Mouse (Mus musculus): ENCODE measurements around the gene Lrrc1. TPM values are rescaled to one million over a fixed set of nuclear protein-coding genes. Genes with fewer than 3 reads are reported as not detected.

Lrrc1 gene
- total and polyA plus RNA-seq, 3 experiments, result 13.3 to 21.5 (median 13.8) TPM

DNA sequence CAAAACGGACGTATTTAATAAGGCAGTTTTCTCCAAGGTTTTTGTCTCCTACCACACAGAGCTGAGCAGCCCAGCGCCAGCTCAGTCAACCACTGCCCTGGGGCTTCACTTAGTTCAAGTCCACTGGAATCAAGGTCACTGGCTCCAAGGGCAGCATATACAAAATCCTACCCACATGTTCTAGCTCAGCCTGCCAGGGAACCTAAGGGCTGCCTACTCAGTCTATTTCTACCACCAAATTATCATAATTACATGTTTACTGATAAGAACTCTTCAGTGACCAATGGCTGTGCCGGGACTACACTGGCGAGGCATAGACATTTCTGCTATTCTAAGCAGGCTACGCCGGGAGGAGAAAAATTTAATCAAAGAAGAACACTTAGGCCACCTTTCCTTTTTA, 80.8 kb downstream of the Lrrc1 start:
- peaks cover 2% of the 10 kb centered on the region; the same call in 1 of the 2 replicates for H3K4me1 ChIP-seq (ENCODE audit: control insufficient read depth, insufficient read depth, low read length)

GRCm38 (mm10) chr9:77463195-77463594, 81.5 kb downstream of the Lrrc1 start:
- peak overlapping the region; percentile 79 for H3K27ac ChIP-seq
- peaks cover 2% of the 10 kb centered on the region; the same call in 1 of the 2 replicates for H3K4me1 ChIP-seq (ENCODE audit: control insufficient read depth, insufficient read depth, low read length)
- peak overlapping the region; percentile 40; the same call in 1 of the 2 replicates for H3K9ac ChIP-seq (ENCODE audit: low read depth, low read length)
- H3K27me3 ChIP-seq (ENCODE audit: control insufficient read depth, insufficient read depth, low read length), result no peaks in the 10 kb centered on the region
- intact Hi-C loops (cut with DNase I), result loop anchor here (5.0 kb wide), 1 partner anchor 79 kb away; the partner anchor contains the start of gene Lrrc1
- H3K36me3 ChIP-seq (ENCODE audit: control insufficient read depth, insufficient read depth, low read length), result no peaks in the 10 kb centered on the region
- H3K79me2 ChIP-seq (replicated peaks; ENCODE audit: control insufficient read depth, insufficient read depth, low read length), result no peaks in the 10 kb centered on the region
- H3K4me3 ChIP-seq, result no peak overlapping the region
- TF ChIP-seq POLR2A (IDR thresholded peaks at IDR 0.05; ENCODE audit: insufficient read depth, low read depth, low read length) (no peak), EP300 (IDR thresholded peaks at IDR 0.05; ENCODE audit: insufficient read depth, low read depth, low read length) (no peak), CTCF (IDR thresholded peaks at IDR 0.05) (no peak)
- no peak for DNase-seq
- 10% methylated on average over 4 of the region's 4 CpGs for WGBS

More for the DNA sequence above, 80.8 kb downstream of the Lrrc1 start:
- intact Hi-C loops (cut with DNase I), result loop anchor here (5.0 kb wide), 1 partner anchor 78 kb away; the partner anchor contains the start of gene Lrrc1
- Histone ChIP-seq H3K27ac (peak overlapping the region; percentile 79), H3K9ac (ENCODE audit: low read depth, low read length) (no peak overlapping the region), H3K36me3 (ENCODE audit: control insufficient read depth, insufficient read depth, low read length) (no peaks in the 10 kb centered on the region), H3K79me2 (replicated peaks; ENCODE audit: control insufficient read depth, insufficient read depth, low read length) (no peaks in the 10 kb centered on the region), H3K4me3 (no peak overlapping the region), H3K27me3 (ENCODE audit: control insufficient read depth, insufficient read depth, low read length) (no peaks in the 10 kb centered on the region)
- TF ChIP-seq CTCF (IDR thresholded peaks at IDR 0.05) (no peak), EP300 (IDR thresholded peaks at IDR 0.05; ENCODE audit: insufficient read depth, low read depth, low read length) (0 out of 2 replicates have a peak, but pooled peaks have one; percentile 1), POLR2A (IDR thresholded peaks at IDR 0.05; ENCODE audit: insufficient read depth, low read depth, low read length) (no peak)
- 64% methylated on average over 7 of the region's 7 CpGs for WGBS
- peak in 1 of 2 experiments; percentile 59 for DNase-seq

- Histone ChIP-seq H3K36me3 (ENCODE audit: control insufficient read depth, insufficient read depth, low read length) (no peaks in the 10 kb centered on the region), H3K4me1 (ENCODE audit: control insufficient read depth, insufficient read depth, low read length) (peaks cover 2% of the 10 kb centered on the region; the same call in 1 of the 2 replicates), H3K9ac (ENCODE audit: low read depth, low read length) (no peak overlapping the region), H3K27me3 (ENCODE audit: control insufficient read depth, insufficient read depth, low read length) (no peaks in the 10 kb centered on the region), H3K79me2 (replicated peaks; ENCODE audit: control insufficient read depth, insufficient read depth, low read length) (no peaks in the 10 kb centered on the region), H3K27ac (no peak overlapping the region), H3K4me3 (no peak overlapping the region)
- no peak for DNase-seq
- TF ChIP-seq POLR2A (IDR thresholded peaks at IDR 0.05; ENCODE audit: insufficient read depth, low read depth, low read length) (no peak), CTCF (IDR thresholded peaks at IDR 0.05) (no peak), EP300 (IDR thresholded peaks at IDR 0.05; ENCODE audit: insufficient read depth, low read depth, low read length) (no peak)
- WGBS, result 81% methylated on average over 9 of the region's 9 CpGs
- intact Hi-C loops (cut with DNase I), result loop anchor here (5.0 kb wide), 1 partner anchor 81 kb away; the partner anchor contains the start of gene Lrrc1
These were observed 83.2 kb downstream of the Lrrc1 start for GRCm38 (mm10) chr9:77461371-77461915.

DNA sequence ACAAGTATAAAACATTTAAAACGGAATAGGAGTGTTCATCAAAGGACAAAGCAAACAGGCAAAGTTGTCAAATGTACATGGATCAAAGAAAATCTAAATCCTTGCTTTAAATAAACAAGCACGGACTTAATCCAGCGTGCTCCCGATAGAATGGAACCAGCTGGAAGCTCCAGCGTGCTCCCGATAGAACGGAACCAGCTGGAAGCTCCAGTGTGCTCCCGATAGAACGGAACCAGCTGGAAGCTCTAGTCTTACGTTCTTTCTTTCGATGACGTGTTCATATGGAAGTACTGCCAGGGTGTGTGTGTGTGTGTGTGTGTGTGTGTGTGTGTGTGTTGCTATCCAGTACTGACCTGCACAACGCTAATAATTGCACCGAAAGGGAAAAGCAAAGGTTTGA, 84.3 kb downstream of the Lrrc1 start:
- H3K36me3 ChIP-seq (ENCODE audit: control insufficient read depth, insufficient read depth, low read length), result no peaks in the 10 kb centered on the region
- H3K27me3 ChIP-seq (ENCODE audit: control insufficient read depth, insufficient read depth, low read length), result no peaks in the 10 kb centered on the region
- TF ChIP-seq EP300 (IDR thresholded peaks at IDR 0.05; ENCODE audit: insufficient read depth, low read depth, low read length) (no peak), POLR2A (IDR thresholded peaks at IDR 0.05; ENCODE audit: insufficient read depth, low read depth, low read length) (no peak), CTCF (IDR thresholded peaks at IDR 0.05) (no peak)
- no peak overlapping the region for H3K27ac ChIP-seq
- 91% methylated on average over 14 of the region's 14 CpGs for WGBS
- H3K79me2 ChIP-seq (replicated peaks; ENCODE audit: control insufficient read depth, insufficient read depth, low read length), result no peaks in the 10 kb centered on the region
- H3K4me1 ChIP-seq (ENCODE audit: control insufficient read depth, insufficient read depth, low read length), result peaks cover 2% of the 10 kb centered on the region; the same call in 1 of the 2 replicates
- intact Hi-C loops (cut with DNase I), result loop anchor here (5.0 kb wide), 1 partner anchor 82 kb away; the partner anchor contains the start of gene Lrrc1
- no peak overlapping the region for H3K4me3 ChIP-seq
- no peak overlapping the region for H3K9ac ChIP-seq (ENCODE audit: low read depth, low read length)
- DNase-seq, result no peak

DNA sequence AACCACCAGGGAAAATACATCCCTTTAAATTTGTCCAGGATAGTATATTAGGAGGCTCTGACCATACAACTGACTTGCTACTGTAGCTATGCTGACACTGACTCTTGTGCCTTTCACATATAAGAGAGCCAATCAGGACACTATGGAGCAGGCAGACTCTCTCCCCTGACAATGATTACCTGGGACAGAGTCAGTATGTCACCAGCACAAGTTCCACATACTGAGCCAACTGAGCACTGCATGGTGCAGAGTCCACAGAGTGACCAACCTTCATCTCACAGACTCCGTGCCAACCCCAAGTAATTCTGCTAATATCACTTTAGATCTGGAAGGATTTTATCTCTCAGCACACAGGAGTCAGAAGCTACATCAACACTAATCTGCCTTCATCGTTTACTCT, 85.3 kb downstream of the Lrrc1 start:
- H3K4me3 ChIP-seq, result no peak overlapping the region
- H3K36me3 ChIP-seq (ENCODE audit: control insufficient read depth, insufficient read depth, low read length), result no peaks in the 10 kb centered on the region
- 91% methylated on average over 2 of the region's 2 CpGs for WGBS
- no peak overlapping the region for H3K27ac ChIP-seq
- intact Hi-C loops (cut with DNase I), result no loop called here
- TF ChIP-seq EP300 (IDR thresholded peaks at IDR 0.05; ENCODE audit: insufficient read depth, low read depth, low read length) (no peak), CTCF (IDR thresholded peaks at IDR 0.05) (no peak), POLR2A (IDR thresholded peaks at IDR 0.05; ENCODE audit: insufficient read depth, low read depth, low read length) (no peak)
- H3K4me1 ChIP-seq (ENCODE audit: control insufficient read depth, insufficient read depth, low read length), result peaks cover 2% of the 10 kb centered on the region; the same call in 1 of the 2 replicates
- H3K79me2 ChIP-seq (replicated peaks; ENCODE audit: control insufficient read depth, insufficient read depth, low read length), result no peaks in the 10 kb centered on the region
- no peak for DNase-seq
- no peak overlapping the region for H3K9ac ChIP-seq (ENCODE audit: low read depth, low read length)
- no peaks in the 10 kb centered on the region for H3K27me3 ChIP-seq (ENCODE audit: control insufficient read depth, insufficient read depth, low read length)

DNA sequence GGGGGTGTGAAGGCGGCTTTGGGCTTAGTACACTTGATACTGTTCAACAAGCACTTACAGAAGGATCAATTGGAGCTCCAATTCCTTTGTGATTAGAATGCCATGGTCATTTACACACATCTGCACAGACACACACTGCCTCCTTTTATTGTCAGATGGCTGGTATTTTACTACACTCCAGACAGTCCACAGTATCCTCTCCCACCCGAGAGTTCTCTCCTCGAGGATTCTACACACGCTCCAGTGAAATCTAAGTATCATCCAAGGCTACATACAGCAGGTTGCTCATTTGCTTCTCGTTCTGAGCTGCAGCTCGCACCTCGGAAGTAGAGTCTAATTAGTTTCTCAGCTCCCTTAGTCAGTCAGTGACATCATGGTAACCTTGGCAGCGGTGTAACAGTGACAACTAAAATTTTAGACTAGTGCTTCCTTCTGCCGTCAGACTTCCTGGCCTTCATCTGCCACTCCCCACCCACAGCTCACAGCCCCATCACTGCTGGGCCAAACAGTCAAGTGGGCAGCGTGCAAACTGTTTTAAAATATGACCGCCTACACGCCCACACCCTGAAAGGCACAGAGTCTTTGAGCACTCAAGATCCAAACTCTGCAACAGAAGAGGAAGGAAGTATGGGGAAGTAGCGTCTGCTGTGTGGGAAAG, 88.4 kb downstream of the Lrrc1 start:
- TF ChIP-seq CTCF (IDR thresholded peaks at IDR 0.05), result no peak
- no peak for TF ChIP-seq EP300 (IDR thresholded peaks at IDR 0.05; ENCODE audit: insufficient read depth, low read depth, low read length)
- TF ChIP-seq POLR2A (IDR thresholded peaks at IDR 0.05; ENCODE audit: insufficient read depth, low read depth, low read length), result no peak
- no peak for DNase-seq
- no peaks in the 10 kb centered on the region for H3K27me3 ChIP-seq (ENCODE audit: control insufficient read depth, insufficient read depth, low read length)
- H3K36me3 ChIP-seq (ENCODE audit: control insufficient read depth, insufficient read depth, low read length), result no peaks in the 10 kb centered on the region
- no peak overlapping the region for H3K9ac ChIP-seq (ENCODE audit: low read depth, low read length)
- H3K27ac ChIP-seq, result no peak overlapping the region
- intact Hi-C loops (cut with DNase I), result no loop called here
- 61% methylated on average over 13 of the region's 13 CpGs for WGBS
- no peaks in the 10 kb centered on the region for H3K4me1 ChIP-seq (ENCODE audit: control insufficient read depth, insufficient read depth, low read length)
- H3K4me3 ChIP-seq, result no peak overlapping the region
- H3K79me2 ChIP-seq (replicated peaks; ENCODE audit: control insufficient read depth, insufficient read depth, low read length), result no peaks in the 10 kb centered on the region

All from heart, adult 2 months (tissue).